Mouse (Mus musculus): Measurements from ENCODE around the gene Gm14085. TPM values are rescaled to one million over a fixed set of nuclear protein-coding genes. Genes with fewer than 3 reads are reported as not detected.
"Not testable (repeated sequence)": the region's sequence is repeated elsewhere in the genome, so short reads cannot be mapped to it uniquely, and the experiment has no call there.

The Gm14085 gene
- total and polyA plus RNA-seq, 2 experiments: not detected

DNA sequence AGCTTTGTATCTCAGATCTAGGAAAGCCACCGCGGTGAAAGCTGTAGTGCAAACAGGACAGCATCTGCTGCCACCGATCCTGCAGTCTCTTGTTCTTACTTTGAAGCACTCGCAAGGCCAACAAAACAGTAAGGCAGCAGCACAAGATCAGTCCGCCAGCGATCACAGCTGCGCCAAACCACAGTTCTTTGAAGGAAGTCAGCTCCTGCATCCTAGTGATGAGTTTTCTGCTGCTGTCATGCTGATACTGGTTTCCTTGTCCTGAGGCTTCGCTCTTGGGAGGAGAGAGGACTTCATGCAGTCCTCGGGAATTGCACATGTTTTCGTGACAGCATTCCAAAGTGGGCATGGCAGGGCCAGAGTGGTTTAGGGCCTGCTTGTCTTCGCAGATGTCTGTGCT lies 17.8 kb upstream of the Gm14085 start:
- TF ChIP-seq POLR2A (IDR thresholded peaks at IDR 0.05; ENCODE audit: extremely low read depth, insufficient read depth, low read length) (no peak), CTCF (IDR thresholded peaks at IDR 0.05; ENCODE audit: low read depth, low read length) (no peak)
- no peak overlapping the region for H3K27ac ChIP-seq (replicated peaks; ENCODE audit: insufficient read depth, low read depth, low read length)
- no peaks in the 10 kb centered on the region for H3K36me3 ChIP-seq (ENCODE audit: control insufficient read depth, insufficient read depth, low read length)
- no peaks in the 10 kb centered on the region for H3K79me2 ChIP-seq (ENCODE audit: control insufficient read depth, insufficient read depth, low read length)
- H3K4me3 ChIP-seq (ENCODE audit: insufficient read depth, low read depth, low read length): no peak overlapping the region
- no peak overlapping the region for H3K9ac ChIP-seq (ENCODE audit: low read depth, low read length)
- 43% methylated on average over 11 of the region's 11 CpGs for whole genome bisulfite sequencing
- H3K27me3 ChIP-seq (ENCODE audit: control insufficient read depth, insufficient read depth, low read length): no peaks in the 10 kb centered on the region
- H3K4me1 ChIP-seq (ENCODE audit: control insufficient read depth, insufficient read depth, low read length): peaks cover 4% of the 10 kb centered on the region; the same call in 1 of the 2 replicates
- DNase-seq (ENCODE audit: extremely low read depth, low read depth, low spot score): peak; percentile 4

DNA sequence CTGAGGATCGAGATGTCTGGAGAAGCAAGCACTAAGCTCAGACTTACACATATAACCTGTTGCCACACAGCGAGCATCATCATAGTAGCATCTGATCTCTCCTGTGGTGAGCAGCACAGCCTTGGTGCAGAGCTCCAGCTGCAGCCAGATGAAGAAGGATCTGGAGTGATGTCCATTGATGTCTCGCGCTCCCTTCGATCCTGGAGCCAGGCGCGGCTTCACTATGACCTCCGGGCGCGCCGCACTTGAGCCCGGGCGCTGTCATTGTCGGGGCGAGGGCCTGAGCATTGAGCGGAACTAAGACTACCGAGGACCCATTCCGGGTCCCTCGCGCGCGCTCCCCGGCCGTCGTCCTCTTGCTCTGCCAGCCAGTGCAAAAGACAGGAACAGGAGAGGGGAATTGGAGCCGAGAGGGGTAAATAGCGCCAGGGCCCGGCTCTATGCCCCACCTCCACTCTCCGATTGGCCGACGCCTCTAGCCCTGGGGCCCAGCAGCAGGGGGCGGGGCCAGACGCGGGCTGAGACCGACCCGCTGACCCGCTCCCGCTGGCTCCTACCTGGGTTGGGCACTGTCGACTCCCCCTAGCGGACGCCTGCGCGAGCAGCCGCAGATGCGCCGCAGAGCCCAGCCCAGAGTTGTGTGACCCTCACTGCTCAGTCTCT lies 17.3 kb upstream of the Gm14085 start:
- DNase-seq (ENCODE audit: extremely low read depth, low read depth, low spot score): peak; percentile 76
- WGBS: under 1% methylated on average over 46 of the region's 46 CpGs
- Histone ChIP-seq H3K9ac (ENCODE audit: low read depth, low read length) (peak overlapping the region; percentile 58), H3K27ac (replicated peaks; ENCODE audit: insufficient read depth, low read depth, low read length) (no peak overlapping the region), H3K4me1 (ENCODE audit: control insufficient read depth, insufficient read depth, low read length) (peaks cover 4% of the 10 kb centered on the region; the same call in 1 of the 2 replicates), H3K4me3 (ENCODE audit: insufficient read depth, low read depth, low read length) (peak overlapping the region; percentile 64), H3K79me2 (ENCODE audit: control insufficient read depth, insufficient read depth, low read length) (no peaks in the 10 kb centered on the region), H3K36me3 (ENCODE audit: control insufficient read depth, insufficient read depth, low read length) (no peaks in the 10 kb centered on the region), H3K27me3 (ENCODE audit: control insufficient read depth, insufficient read depth, low read length) (no peaks in the 10 kb centered on the region)
- TF ChIP-seq POLR2A (IDR thresholded peaks at IDR 0.05; ENCODE audit: extremely low read depth, insufficient read depth, low read length): 0 out of 2 replicates have a peak, but pooled peaks have one; percentile 7
- TF ChIP-seq CTCF (IDR thresholded peaks at IDR 0.05; ENCODE audit: low read depth, low read length): peak; percentile 85

DNA sequence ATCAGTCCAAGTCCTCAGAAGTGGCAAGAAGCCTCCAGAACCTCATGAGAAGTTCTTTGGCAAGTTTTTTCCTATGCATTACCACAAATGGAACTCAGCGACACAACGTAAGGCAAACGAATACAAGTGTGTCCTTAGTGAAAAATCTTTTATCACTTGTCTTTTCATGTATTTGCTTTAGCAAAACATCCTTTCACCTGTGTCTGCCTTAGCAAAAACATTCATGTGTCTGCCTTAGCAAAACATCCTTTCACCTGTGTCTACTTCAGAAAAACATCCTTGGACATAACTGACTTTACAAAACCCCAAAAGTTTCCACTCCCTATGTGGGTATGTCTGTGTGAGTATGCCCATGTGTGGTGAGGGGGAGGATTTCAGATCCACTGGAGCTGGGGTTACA lies 15.5 kb upstream of the Gm14085 start:
- Histone ChIP-seq H3K9ac (ENCODE audit: low read depth, low read length) (no peak overlapping the region), H3K79me2 (ENCODE audit: control insufficient read depth, insufficient read depth, low read length) (no peaks in the 10 kb centered on the region), H3K36me3 (ENCODE audit: control insufficient read depth, insufficient read depth, low read length) (no peaks in the 10 kb centered on the region), H3K4me3 (ENCODE audit: insufficient read depth, low read depth, low read length) (no peak overlapping the region), H3K27ac (replicated peaks; ENCODE audit: insufficient read depth, low read depth, low read length) (no peak overlapping the region), H3K27me3 (ENCODE audit: control insufficient read depth, insufficient read depth, low read length) (no peaks in the 10 kb centered on the region), H3K4me1 (ENCODE audit: control insufficient read depth, insufficient read depth, low read length) (peaks cover 4% of the 10 kb centered on the region; the same call in 1 of the 2 replicates)
- 87% methylated on average over 3 of the region's 3 CpGs for whole genome bisulfite sequencing
- DNase-seq (ENCODE audit: extremely low read depth, low read depth, low spot score): no peak
- TF ChIP-seq CTCF (IDR thresholded peaks at IDR 0.05; ENCODE audit: low read depth, low read length) (no peak), POLR2A (IDR thresholded peaks at IDR 0.05; ENCODE audit: extremely low read depth, insufficient read depth, low read length) (no peak)

DNA sequence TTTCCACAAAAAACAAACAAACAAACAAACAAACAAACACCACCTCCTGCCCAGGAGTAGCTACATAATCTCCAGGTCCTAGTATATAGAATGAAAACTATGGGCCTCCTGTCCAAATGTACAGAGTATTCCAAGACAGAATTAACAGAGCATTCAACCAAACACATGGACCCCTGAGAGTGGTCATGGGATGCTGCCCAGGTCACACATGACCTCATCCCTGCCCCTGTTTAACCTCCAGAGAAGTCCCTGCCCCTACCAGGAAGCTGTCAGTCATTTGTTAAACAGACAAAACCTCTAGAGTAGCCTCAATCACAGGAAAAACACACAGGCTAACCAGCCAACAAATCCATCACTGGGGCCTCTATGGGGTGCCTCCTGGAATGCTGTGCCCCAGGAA lies 8.2 kb upstream of the Gm14085 start:
- TF ChIP-seq POLR2A (IDR thresholded peaks at IDR 0.05; ENCODE audit: extremely low read depth, insufficient read depth, low read length): no peak
- no peak for TF ChIP-seq CTCF (IDR thresholded peaks at IDR 0.05; ENCODE audit: low read depth, low read length)
- no peaks in the 10 kb centered on the region for H3K36me3 ChIP-seq (ENCODE audit: control insufficient read depth, insufficient read depth, low read length)
- no peak overlapping the region for H3K9ac ChIP-seq (ENCODE audit: low read depth, low read length)
- no peaks in the 10 kb centered on the region for H3K79me2 ChIP-seq (ENCODE audit: control insufficient read depth, insufficient read depth, low read length)
- H3K4me1 ChIP-seq (ENCODE audit: control insufficient read depth, insufficient read depth, low read length): no peaks in the 10 kb centered on the region
- no peak overlapping the region for H3K4me3 ChIP-seq (ENCODE audit: insufficient read depth, low read depth, low read length)
- H3K27ac ChIP-seq (replicated peaks; ENCODE audit: insufficient read depth, low read depth, low read length): no peak overlapping the region
- H3K27me3 ChIP-seq (ENCODE audit: control insufficient read depth, insufficient read depth, low read length): no peaks in the 10 kb centered on the region
- no peak for DNase-seq (ENCODE audit: extremely low read depth, low read depth, low spot score)

DNA sequence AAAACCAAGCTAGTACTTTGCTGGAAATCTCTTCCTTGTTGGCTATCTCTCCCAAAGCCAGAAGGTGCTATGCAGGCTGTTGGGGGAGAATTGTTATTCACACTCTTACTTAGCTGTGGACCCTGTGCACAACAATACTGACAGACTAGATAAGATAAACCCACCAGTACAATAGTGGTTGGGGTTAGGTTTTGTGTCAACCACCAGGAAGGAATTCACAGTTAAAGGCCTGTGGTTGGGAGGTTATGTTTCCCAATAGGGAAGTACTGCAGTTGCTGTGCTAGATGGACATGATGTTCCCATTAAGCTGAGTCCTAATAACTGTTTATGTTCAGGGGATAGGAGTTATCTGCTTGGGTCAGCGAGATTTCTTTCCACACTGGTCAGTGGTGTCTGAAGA lies 954 bp upstream of the Gm14085 start:
- H3K79me2 ChIP-seq (ENCODE audit: control insufficient read depth, insufficient read depth, low read length); H3K4me3 ChIP-seq (ENCODE audit: insufficient read depth, low read depth, low read length); H3K27ac ChIP-seq (replicated peaks; ENCODE audit: insufficient read depth, low read depth, low read length); H3K27me3 ChIP-seq (ENCODE audit: control insufficient read depth, insufficient read depth, low read length); DNase-seq (ENCODE audit: extremely low read depth, low read depth, low spot score); H3K4me1 ChIP-seq (ENCODE audit: control insufficient read depth, insufficient read depth, low read length); H3K9ac ChIP-seq (ENCODE audit: low read depth, low read length); H3K36me3 ChIP-seq (ENCODE audit: control insufficient read depth, insufficient read depth, low read length): not testable (repeated sequence)
- WGBS: 41% methylated on average over 1 of the region's 1 CpGs

DNA sequence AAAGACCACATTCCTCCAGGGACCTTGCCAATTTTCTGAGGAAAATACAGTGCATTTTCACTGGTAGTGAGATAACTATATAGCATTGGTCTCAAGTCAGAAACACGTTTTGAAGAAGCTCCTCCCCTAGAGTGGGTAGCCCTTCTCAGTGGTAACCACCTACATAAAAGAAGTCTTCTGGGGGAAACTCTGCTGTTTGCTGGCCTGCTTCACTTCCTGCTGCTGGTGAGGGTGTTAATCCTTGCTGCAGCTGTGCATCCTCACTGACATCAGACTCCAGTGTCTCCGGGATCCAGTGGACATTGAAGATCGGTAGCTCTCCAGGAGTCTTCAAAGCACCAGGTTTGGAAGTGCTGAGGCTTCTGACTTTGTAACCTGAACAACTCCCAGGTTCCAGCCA lies 913 bp downstream of the Gm14085 start:
- not testable (repeated sequence) for H3K27me3 ChIP-seq (ENCODE audit: control insufficient read depth, insufficient read depth, low read length); H3K4me1 ChIP-seq (ENCODE audit: control insufficient read depth, insufficient read depth, low read length); H3K36me3 ChIP-seq (ENCODE audit: control insufficient read depth, insufficient read depth, low read length); DNase-seq (ENCODE audit: extremely low read depth, low read depth, low spot score); H3K4me3 ChIP-seq (ENCODE audit: insufficient read depth, low read depth, low read length); H3K9ac ChIP-seq (ENCODE audit: low read depth, low read length); H3K27ac ChIP-seq (replicated peaks; ENCODE audit: insufficient read depth, low read depth, low read length); H3K79me2 ChIP-seq (ENCODE audit: control insufficient read depth, insufficient read depth, low read length)
- WGBS: 48% methylated on average over 3 of the region's 3 CpGs

DNA sequence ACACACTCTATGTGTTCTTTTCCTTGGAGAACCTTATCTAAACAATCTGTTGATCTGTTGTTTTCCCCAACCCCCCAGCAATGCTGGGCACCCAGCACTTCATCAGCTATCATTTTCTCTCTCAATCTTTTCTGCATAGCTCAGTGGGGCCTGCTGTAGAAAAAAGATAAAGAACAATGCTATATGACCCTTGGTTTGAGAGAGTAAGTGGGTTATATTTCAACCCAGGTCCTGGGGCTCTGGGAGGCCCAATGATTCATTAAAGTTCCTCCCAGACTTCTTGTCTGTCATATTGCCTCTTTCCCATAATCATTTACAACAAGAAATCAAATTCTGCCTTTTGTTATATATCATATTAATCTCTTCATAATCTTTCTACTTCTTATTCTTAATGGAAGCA lies 1.4 kb downstream of the Gm14085 start:
- not testable (repeated sequence) for H3K79me2 ChIP-seq (ENCODE audit: control insufficient read depth, insufficient read depth, low read length); H3K36me3 ChIP-seq (ENCODE audit: control insufficient read depth, insufficient read depth, low read length); H3K4me1 ChIP-seq (ENCODE audit: control insufficient read depth, insufficient read depth, low read length); DNase-seq (ENCODE audit: extremely low read depth, low read depth, low spot score); H3K4me3 ChIP-seq (ENCODE audit: insufficient read depth, low read depth, low read length); H3K9ac ChIP-seq (ENCODE audit: low read depth, low read length); H3K27ac ChIP-seq (replicated peaks; ENCODE audit: insufficient read depth, low read depth, low read length); H3K27me3 ChIP-seq (ENCODE audit: control insufficient read depth, insufficient read depth, low read length)

Measured in liver, adult 2 months (tissue).